Mouse (Mus musculus) forebrain, embryonic 14.5 days (tissue): ENCODE measurements around the gene Btbd9. TPM values are rescaled to one million over a fixed set of nuclear protein-coding genes. Genes with fewer than 3 reads are reported as not detected.
"Not testable (repeated sequence)": the region's sequence is repeated elsewhere in the genome, so short reads cannot be mapped to it uniquely, and the experiment has no call there.

Experiments used
- ATAC-seq: fragments of 200-750 bp; cut with Nextera tagmentation; 2 replicates; pipeline ENCODE4 v1.8.0; 2017; ENCODE audit warnings: mild to moderate bottlenecking, moderate library complexity
- DNase-seq: peaks from one replicate; pipeline ENCODE4 v3.0.0-alpha.2; 2015; ENCODE audit warnings: low spot score
- H3K27ac ChIP-seq: fragments of 300-500 bp; sonication (generic); 2 replicates; pipeline ENCODE4 v1.5.1; 2014; ENCODE audit warnings: low read depth, mild to moderate bottlenecking, control low read depth, low read length, moderate library complexity
- H3K27me3 ChIP-seq: fragments of 300-500 bp; sonication (generic); replicated peaks from 2 replicates; pipeline ENCODE4 v1.6.1; 2014; ENCODE audit warnings: low read length, control low read depth, mixed read lengths; ENCODE audit not compliant: control insufficient read depth, insufficient read depth
- H3K36me3 ChIP-seq: fragments of 300-500 bp; sonication (generic); 2 replicates; pipeline ENCODE4 v1.6.1; 2014; ENCODE audit warnings: low read length, control low read depth; ENCODE audit not compliant: control insufficient read depth, insufficient read depth
- H3K4me1 ChIP-seq: fragments of 300-500 bp; sonication (generic); 2 replicates; pipeline ENCODE4 v1.6.1; 2014; ENCODE audit warnings: antibody characterized with exemption, low read length, control low read depth; ENCODE audit not compliant: control insufficient read depth, insufficient read depth
- H3K4me2 ChIP-seq: fragments of 300-500 bp; sonication (generic); 2 replicates; pipeline ENCODE4 v1.6.1; 2014; ENCODE audit warnings: mild to moderate bottlenecking, control low read depth, low read length
- H3K4me3 ChIP-seq: fragments of 300-500 bp; sonication (generic); 2 replicates; pipeline ENCODE4 v1.5.1; 2014; ENCODE audit warnings: low read depth, low read length, control low read depth
- H3K9ac ChIP-seq: fragments of 300-500 bp; sonication (generic); 2 replicates; pipeline ENCODE4 v1.6.1; 2014; ENCODE audit warnings: mild to moderate bottlenecking, low read length, control low read depth, moderate library complexity
- H3K9me3 ChIP-seq: fragments of 300-500 bp; sonication (generic); replicated peaks from 2 replicates; pipeline ENCODE4 v1.6.1; 2016; ENCODE audit warnings: low read length, control low read depth, mixed read lengths; ENCODE audit not compliant: control insufficient read depth
- WGBS: fragments of 180-500 bp; shearing (Covaris S2); extraction: QIAGEN DNeasy Blood & Tissue Kit; methylation state at CpG from one replicate; pipeline ENCODE4 v1.1.7; 2014; 5-methylcytosine and 5-hydroxymethylcytosine counted together
- polyA plus RNA-seq: library from polyadenylated mRNA; unstranded; fragments of >200 nt; fragmentation: Nextera tagmentation; extraction: Ambion mirVana; gene quantifications from 2 replicates; pipeline ENCODE4 v1.2.1, GENCODE M21; 2014

Gene Btbd9
- polyA plus RNA-seq, 1 experiment from 2014 or later: 73.7 TPM

GRCm38 (mm10) chr17:30507636-30508576 is 68.4 kb downstream of the Btbd9 start:
- peaks cover 18% of the 10 kb centered on the region for H3K4me1 ChIP-seq
- 52% methylated on average over 9 of the region's 9 CpGs for WGBS
- H3K36me3 ChIP-seq: no peaks in the 10 kb centered on the region
- H3K27ac ChIP-seq: no peak overlapping the region
- no peaks in the 10 kb centered on the region for H3K27me3 ChIP-seq
- DNase-seq (peak; percentile 52), ATAC-seq (no peak)
- no peak overlapping the region for H3K4me3 ChIP-seq
- no peak overlapping the region for H3K9ac ChIP-seq
- no peaks in the 10 kb centered on the region for H3K9me3 ChIP-seq
- H3K4me2 ChIP-seq: no peak overlapping the region

- Histone ChIP-seq H3K36me3 (no peaks in the 10 kb centered on the region), H3K4me1 (peaks cover 18% of the 10 kb centered on the region), H3K9me3 (no peaks in the 10 kb centered on the region), H3K27ac (no peak overlapping the region; the same call in 1 of the 2 replicates), H3K4me3 (no peak overlapping the region), H3K27me3 (no peaks in the 10 kb centered on the region), H3K9ac (peak overlapping the region; percentile 14; the same call in 1 of the 2 replicates), H3K4me2 (no peak overlapping the region)
- peak; percentile 19 for DNase-seq
- WGBS: 16% methylated on average over 5 of the region's 5 CpGs
- ATAC-seq: no peak
These were observed 69.4 kb downstream of the Btbd9 start for GRCm38 (mm10) chr17:30506916-30507315.

GRCm38 (mm10) chr17:30499541-30499940 is 76.7 kb downstream of the Btbd9 start:
- H3K36me3 ChIP-seq, H3K27ac ChIP-seq, H3K27me3 ChIP-seq, H3K9ac ChIP-seq, H3K9me3 ChIP-seq, ATAC-seq, DNase-seq, H3K4me2 ChIP-seq, H3K4me3 ChIP-seq: not testable (repeated sequence)
- peaks cover 26% of the 10 kb centered on the region for H3K4me1 ChIP-seq
- WGBS: 96% methylated on average over 11 of the region's 11 CpGs

- H3K9ac ChIP-seq: no peak overlapping the region
- H3K27ac ChIP-seq: no peak overlapping the region
- H3K9me3 ChIP-seq: no peaks in the 10 kb centered on the region
- 85% methylated on average over 5 of the region's 5 CpGs for WGBS
- ATAC-seq (no peak), DNase-seq (no peak)
- H3K4me3 ChIP-seq: no peak overlapping the region
- H3K27me3 ChIP-seq: no peaks in the 10 kb centered on the region
- no peaks in the 10 kb centered on the region for H3K36me3 ChIP-seq
- no peak overlapping the region for H3K4me2 ChIP-seq
- peaks cover 26% of the 10 kb centered on the region for H3K4me1 ChIP-seq
These were observed 77.5 kb downstream of the Btbd9 start for GRCm38 (mm10) chr17:30498779-30499178.

DNA sequence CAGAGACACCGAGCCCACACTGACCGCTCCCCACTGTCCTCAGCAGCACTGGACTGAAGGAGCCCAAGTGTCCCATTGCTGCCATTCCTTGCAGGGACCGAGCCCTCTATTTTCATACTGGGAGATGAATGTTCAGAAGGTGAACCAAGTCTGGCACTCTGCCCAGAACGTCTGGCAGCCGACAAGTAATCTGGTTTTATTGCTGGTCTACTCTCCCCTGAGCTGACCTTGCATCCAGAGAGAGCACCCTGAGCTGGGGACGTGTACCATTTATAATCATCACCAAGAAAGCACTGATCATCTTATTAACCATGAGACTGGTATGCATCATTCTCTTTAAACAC is 77.9 kb downstream of the Btbd9 start:
- ATAC-seq (0 out of 2 replicates have a peak, but pooled peaks have one; percentile 19), DNase-seq (peak; percentile 76)
- Histone ChIP-seq H3K27ac (peak overlapping the region; percentile 82; the same call in 1 of the 2 replicates), H3K9me3 (no peaks in the 10 kb centered on the region), H3K9ac (no peak overlapping the region), H3K4me2 (no peak overlapping the region), H3K4me1 (peaks cover 26% of the 10 kb centered on the region), H3K27me3 (no peaks in the 10 kb centered on the region), H3K4me3 (no peak overlapping the region), H3K36me3 (no peaks in the 10 kb centered on the region)
- 39% methylated on average over 6 of the region's 6 CpGs for WGBS

DNA sequence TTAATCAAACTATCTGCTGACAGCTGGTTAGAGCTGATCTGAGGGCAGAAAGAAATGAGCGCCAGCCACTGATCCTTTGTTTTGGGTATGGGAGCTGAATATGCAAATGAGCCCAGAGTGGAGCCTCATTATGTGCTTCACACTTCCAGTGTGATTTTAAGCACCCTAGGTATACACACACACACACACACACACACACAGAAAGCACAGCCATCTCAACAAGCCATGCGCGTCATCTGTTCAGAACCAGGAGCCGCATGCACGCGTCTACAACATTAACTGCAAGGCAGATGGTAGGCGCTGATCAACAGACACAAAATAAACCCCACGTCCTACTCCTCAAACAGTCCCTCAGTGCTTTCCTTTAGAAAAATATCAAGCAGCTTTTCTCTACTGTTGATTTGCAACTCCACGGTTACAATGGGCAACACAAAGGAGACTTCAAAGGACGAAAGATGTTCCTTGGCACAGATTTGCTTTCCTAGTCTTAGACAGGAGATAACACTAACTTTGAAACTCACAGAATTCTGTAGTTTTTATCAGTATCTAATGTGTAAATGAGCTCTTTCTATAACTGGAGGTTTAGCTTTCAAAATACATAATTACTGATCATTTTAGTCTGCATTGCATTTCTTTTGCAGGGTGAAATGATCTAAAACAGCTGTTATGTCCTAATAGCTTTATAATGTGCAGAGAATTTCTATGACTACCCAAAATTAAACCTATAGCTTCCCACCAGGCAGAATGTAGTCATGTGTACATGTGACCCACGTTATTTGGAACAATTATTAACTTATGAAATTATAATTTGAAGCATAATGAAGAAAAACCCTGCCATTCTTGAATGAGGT is 78.5 kb downstream of the Btbd9 start:
- Histone ChIP-seq H3K4me3 (no peak overlapping the region), H3K27ac (peak overlapping the region; percentile 82), H3K4me1 (peaks cover 26% of the 10 kb centered on the region), H3K4me2 (0 out of 2 replicates have a peak overlapping the region, but pooled peaks have one; percentile 16), H3K27me3 (no peaks in the 10 kb centered on the region), H3K36me3 (no peaks in the 10 kb centered on the region), H3K9me3 (no peaks in the 10 kb centered on the region), H3K9ac (0 out of 2 replicates have a peak overlapping the region, but pooled peaks have one; percentile 13)
- WGBS: 12% methylated on average over 11 of the region's 11 CpGs
- ATAC-seq (peak; percentile 95), DNase-seq (peak; percentile 94)

- ATAC-seq (no peak), DNase-seq (no peak)
- no peaks in the 10 kb centered on the region for H3K9me3 ChIP-seq
- H3K36me3 ChIP-seq: no peaks in the 10 kb centered on the region
- no peak overlapping the region for H3K4me2 ChIP-seq
- WGBS: 54% methylated on average over 2 of the region's 2 CpGs
- no peak overlapping the region for H3K27ac ChIP-seq
- H3K9ac ChIP-seq: no peak overlapping the region
- H3K27me3 ChIP-seq: no peaks in the 10 kb centered on the region
- H3K4me1 ChIP-seq: peaks cover 26% of the 10 kb centered on the region
- H3K4me3 ChIP-seq: no peak overlapping the region
These were observed 80.7 kb downstream of the Btbd9 start for GRCm38 (mm10) chr17:30495567-30495966.

- no peaks in the 10 kb centered on the region for H3K27me3 ChIP-seq
- 68% methylated on average over 2 of the region's 2 CpGs for WGBS
- DNase-seq (no peak), ATAC-seq (no peak)
- no peak overlapping the region for H3K27ac ChIP-seq
- H3K4me1 ChIP-seq: peaks cover 26% of the 10 kb centered on the region
- H3K36me3 ChIP-seq: no peaks in the 10 kb centered on the region
- no peak overlapping the region for H3K9ac ChIP-seq
- H3K4me2 ChIP-seq: no peak overlapping the region
- H3K9me3 ChIP-seq: no peaks in the 10 kb centered on the region
- no peak overlapping the region for H3K4me3 ChIP-seq
These were observed 81.1 kb downstream of the Btbd9 start for GRCm38 (mm10) chr17:30495154-30495553.
